Mouse (Mus musculus): Measurements from ENCODE around the gene Supt3. TPM values are rescaled to one million over a fixed set of nuclear protein-coding genes. Genes with fewer than 3 reads are reported as not detected.
A peak's percentile ranks its signal among the peaks of the same experiment; 100 is the strongest.

Gene Supt3
- total and polyA plus RNA-seq, 2 experiments from 2014 or later, result 3.2 to 24.5 TPM

DNA sequence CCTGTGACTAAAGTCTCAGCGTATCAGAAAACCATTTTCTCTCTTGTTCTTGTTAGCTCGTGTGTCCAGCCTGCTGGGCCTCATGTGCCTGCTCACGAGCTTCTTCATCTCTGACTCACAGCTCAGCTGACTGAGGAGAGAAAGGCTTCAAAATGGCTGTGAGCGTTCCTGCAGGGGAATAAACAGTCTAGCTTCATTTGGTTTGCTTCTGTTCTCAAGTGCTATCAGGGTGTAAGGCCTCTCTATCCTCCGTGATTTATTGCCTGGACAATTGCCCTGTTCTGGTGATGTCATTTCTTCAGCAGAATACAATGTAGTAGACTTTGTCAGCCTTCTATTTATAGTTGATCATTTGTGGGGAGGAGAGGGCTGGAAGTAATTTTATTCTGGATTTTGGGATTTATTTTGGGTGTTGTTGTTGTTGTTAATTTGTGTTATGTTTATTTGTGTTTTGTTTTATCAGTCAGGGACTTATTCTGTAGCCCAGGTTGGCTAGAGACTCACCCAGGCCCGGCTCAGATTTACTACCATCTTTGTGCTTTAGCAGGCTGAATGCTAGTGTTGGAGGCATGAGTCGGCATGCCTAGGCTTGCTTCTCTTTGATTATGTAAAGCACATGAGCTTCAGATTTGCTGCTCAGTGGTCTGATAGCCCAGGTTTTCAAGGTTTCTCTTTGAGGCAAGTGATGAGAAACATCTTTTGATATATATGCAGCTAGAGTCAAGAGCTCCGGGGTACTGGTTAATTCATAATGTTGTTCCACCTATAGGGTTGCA, 243.4 kb downstream of the Supt3 start:
- DNase-seq (no peak), ATAC-seq (no peak)
- 66% methylated on average over 8 of the region's 8 CpGs for WGBS
- Histone ChIP-seq H3K27me3 (ENCODE audit: insufficient read depth, low read length) (no peaks in the 10 kb centered on the region), H3K4me3 (ENCODE audit: low read depth, low read length) (no peak overlapping the region), H3K4me2 (ENCODE audit: low read depth) (no peak overlapping the region), H3K27ac (ENCODE audit: low read depth, low read length) (no peak overlapping the region), H3K9ac (no peak overlapping the region), H3K36me3 (ENCODE audit: insufficient read depth) (no peaks in the 10 kb centered on the region), H3K9me3 (ENCODE audit: low read length) (no peaks in the 10 kb centered on the region), H3K4me1 (ENCODE audit: insufficient read depth) (no peaks in the 10 kb centered on the region)
- no peak for TF ChIP-seq CTCF (IDR thresholded peaks at IDR 0.05; ENCODE audit: low read depth)

DNA sequence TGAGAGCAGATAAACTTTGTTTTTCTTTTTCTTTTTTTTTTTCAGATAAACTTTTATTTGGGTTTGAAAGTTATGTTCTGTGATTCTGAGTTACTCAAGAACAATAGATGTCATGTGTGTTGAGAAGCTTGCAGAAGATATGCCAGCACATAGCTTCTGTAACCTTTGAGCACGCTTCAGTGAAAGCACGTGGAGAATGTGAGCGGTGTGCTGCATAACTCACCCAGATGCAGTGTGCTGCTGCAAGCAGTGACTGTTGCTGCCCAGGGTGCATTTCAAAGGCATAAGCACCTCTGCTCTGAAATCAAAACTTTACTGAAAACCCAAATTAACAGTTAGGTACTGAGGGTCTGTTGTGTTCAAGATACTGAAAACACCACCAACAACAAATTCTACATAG, 251.5 kb downstream of the Supt3 start:
- ATAC-seq (no peak), DNase-seq (no peak)
- Histone ChIP-seq H3K4me1 (ENCODE audit: insufficient read depth) (no peaks in the 10 kb centered on the region), H3K4me2 (ENCODE audit: low read depth) (no peak overlapping the region), H3K9ac (no peak overlapping the region), H3K4me3 (ENCODE audit: low read depth, low read length) (no peak overlapping the region), H3K27ac (ENCODE audit: low read depth, low read length) (no peak overlapping the region), H3K27me3 (ENCODE audit: insufficient read depth, low read length) (no peaks in the 10 kb centered on the region), H3K36me3 (ENCODE audit: insufficient read depth) (no peaks in the 10 kb centered on the region), H3K9me3 (ENCODE audit: low read length) (no peaks in the 10 kb centered on the region)
- WGBS, result 80% methylated on average over 3 of the region's 3 CpGs
- no peak for TF ChIP-seq CTCF (IDR thresholded peaks at IDR 0.05; ENCODE audit: low read depth)

DNA sequence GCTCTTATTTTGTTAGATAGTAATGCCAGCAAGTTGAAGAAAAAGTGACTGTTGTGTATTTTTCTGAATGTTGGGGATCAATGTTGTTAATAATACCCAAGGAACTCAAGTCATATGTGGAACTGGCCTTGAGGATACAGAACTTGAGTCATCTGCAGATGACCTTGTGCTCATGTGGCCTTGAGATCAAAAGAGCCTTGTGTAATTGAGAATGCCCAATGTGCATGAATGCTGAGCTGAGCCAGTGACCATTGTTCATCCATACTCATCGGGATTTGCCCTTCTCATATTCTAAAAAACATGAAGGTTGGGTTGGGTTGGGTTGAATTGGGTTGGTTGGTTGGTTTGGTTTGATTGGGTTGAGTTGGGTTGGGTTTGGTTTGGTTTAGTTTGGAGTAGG, 252.2 kb downstream of the Supt3 start:
- no peaks in the 10 kb centered on the region for H3K36me3 ChIP-seq (ENCODE audit: insufficient read depth)
- ATAC-seq (no peak), DNase-seq (no peak)
- no peaks in the 10 kb centered on the region for H3K27me3 ChIP-seq (ENCODE audit: insufficient read depth, low read length)
- H3K9ac ChIP-seq, result no peak overlapping the region
- no peak for TF ChIP-seq CTCF (IDR thresholded peaks at IDR 0.05; ENCODE audit: low read depth)
- no peaks in the 10 kb centered on the region for H3K9me3 ChIP-seq (ENCODE audit: low read length)
- no peak overlapping the region for H3K27ac ChIP-seq (ENCODE audit: low read depth, low read length)
- WGBS, result 92% methylated on average over 1 of the region's 1 CpGs
- H3K4me1 ChIP-seq (ENCODE audit: insufficient read depth), result no peaks in the 10 kb centered on the region
- H3K4me3 ChIP-seq (ENCODE audit: low read depth, low read length), result no peak overlapping the region
- H3K4me2 ChIP-seq (ENCODE audit: low read depth), result no peak overlapping the region

DNA sequence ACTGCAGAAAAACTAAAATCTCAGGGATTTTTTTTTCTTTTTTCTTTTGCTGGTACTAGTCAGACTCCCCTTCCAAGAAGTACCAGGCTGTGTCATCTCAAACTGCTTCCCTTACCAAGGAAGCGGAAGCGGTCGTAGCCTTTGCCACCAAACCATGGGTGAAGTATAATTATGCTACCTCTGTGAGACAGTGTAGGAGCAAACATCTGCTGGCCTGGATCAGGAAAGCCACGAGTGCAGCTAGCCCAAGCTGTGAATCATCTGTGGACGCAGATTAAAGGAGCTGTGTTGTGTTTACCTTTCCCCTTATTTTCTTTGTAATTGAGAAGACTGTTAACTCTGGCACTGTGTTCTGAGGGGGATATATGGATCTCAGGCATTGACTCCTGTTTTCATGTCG, 255.3 kb downstream of the Supt3 start:
- Histone ChIP-seq H3K27ac (ENCODE audit: low read depth, low read length) (no peak overlapping the region), H3K4me2 (ENCODE audit: low read depth) (no peak overlapping the region), H3K27me3 (ENCODE audit: insufficient read depth, low read length) (no peaks in the 10 kb centered on the region), H3K4me3 (ENCODE audit: low read depth, low read length) (no peak overlapping the region), H3K4me1 (ENCODE audit: insufficient read depth) (no peaks in the 10 kb centered on the region), H3K9ac (no peak overlapping the region), H3K9me3 (ENCODE audit: low read length) (no peaks in the 10 kb centered on the region), H3K36me3 (ENCODE audit: insufficient read depth) (no peaks in the 10 kb centered on the region)
- ATAC-seq (no peak), DNase-seq (no peak)
- no peak for TF ChIP-seq CTCF (IDR thresholded peaks at IDR 0.05; ENCODE audit: low read depth)
- WGBS, result 75% methylated on average over 6 of the region's 6 CpGs

DNA sequence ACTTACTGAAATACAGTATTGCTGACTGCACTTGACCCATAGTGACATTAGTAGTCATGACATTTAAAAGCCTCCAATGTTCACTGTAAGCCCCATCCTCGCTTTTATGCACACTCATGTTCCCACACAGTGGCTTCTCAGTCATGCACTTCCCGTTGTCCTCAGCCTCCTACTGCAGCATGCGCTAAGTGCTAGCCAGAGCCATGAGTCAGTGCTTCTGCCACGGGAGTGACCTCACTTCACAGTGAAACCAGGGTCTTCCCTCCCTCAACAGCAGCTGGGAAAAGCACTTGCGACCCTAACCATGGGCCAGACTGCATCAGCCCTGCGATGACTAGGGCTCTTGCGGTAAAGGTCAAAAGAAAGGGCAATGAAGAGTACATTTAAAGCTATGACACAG, 256.7 kb downstream of the Supt3 start:
- ATAC-seq, result no peak
- WGBS, result 81% methylated on average over 7 of the region's 7 CpGs

DNA sequence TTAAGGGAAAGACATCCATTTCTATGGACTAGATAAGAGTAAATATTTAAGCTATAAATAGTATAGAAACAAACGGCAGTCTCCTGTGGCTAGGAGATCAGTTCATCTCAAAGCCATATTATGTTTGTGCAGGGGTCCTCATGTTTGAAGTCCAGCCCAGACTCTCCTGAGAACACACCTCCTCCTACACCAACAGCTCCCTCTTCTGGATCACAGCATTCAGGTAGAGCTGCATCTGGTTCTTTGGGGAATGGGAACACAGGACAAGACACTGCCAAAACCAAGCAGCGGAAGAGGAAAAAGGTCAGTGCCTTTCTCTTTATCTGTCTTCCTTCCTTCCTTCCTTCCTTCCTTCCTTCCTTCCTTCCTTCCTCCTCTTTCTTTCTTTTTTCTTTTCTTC, 264.1 kb downstream of the Supt3 start:
- H3K4me3 ChIP-seq (ENCODE audit: low read depth, low read length), result no peak overlapping the region
- no peak for TF ChIP-seq CTCF (IDR thresholded peaks at IDR 0.05; ENCODE audit: low read depth)
- H3K9ac ChIP-seq, result no peak overlapping the region
- ATAC-seq (no peak), DNase-seq (no peak)
- 87% methylated on average over 2 of the region's 2 CpGs for WGBS
- H3K4me1 ChIP-seq (ENCODE audit: insufficient read depth), result no peaks in the 10 kb centered on the region
- H3K4me2 ChIP-seq (ENCODE audit: low read depth), result no peak overlapping the region
- H3K9me3 ChIP-seq (ENCODE audit: low read length), result no peaks in the 10 kb centered on the region
- no peaks in the 10 kb centered on the region for H3K36me3 ChIP-seq (ENCODE audit: insufficient read depth)
- H3K27me3 ChIP-seq (ENCODE audit: insufficient read depth, low read length), result no peaks in the 10 kb centered on the region
- no peak overlapping the region for H3K27ac ChIP-seq (ENCODE audit: low read depth, low read length)

More for the DNA sequence above, 256.7 kb downstream of the Supt3 start:
- no peak overlapping the region for H3K9ac ChIP-seq
- H3K9me3 ChIP-seq (ENCODE audit: low read length), result no peaks in the 10 kb centered on the region
- TF ChIP-seq CTCF (IDR thresholded peaks at IDR 0.05; ENCODE audit: low read depth), result no peak
- no peaks in the 10 kb centered on the region for H3K36me3 ChIP-seq (ENCODE audit: insufficient read depth)
- H3K4me2 ChIP-seq (ENCODE audit: low read depth), result no peak overlapping the region
- H3K4me1 ChIP-seq (ENCODE audit: insufficient read depth), result no peaks in the 10 kb centered on the region
- H3K4me3 ChIP-seq (ENCODE audit: low read depth, low read length), result no peak overlapping the region
- H3K27ac ChIP-seq (ENCODE audit: low read depth, low read length), result no peak overlapping the region
- no peak for DNase-seq
- no peaks in the 10 kb centered on the region for H3K27me3 ChIP-seq (ENCODE audit: insufficient read depth, low read length)

DNA sequence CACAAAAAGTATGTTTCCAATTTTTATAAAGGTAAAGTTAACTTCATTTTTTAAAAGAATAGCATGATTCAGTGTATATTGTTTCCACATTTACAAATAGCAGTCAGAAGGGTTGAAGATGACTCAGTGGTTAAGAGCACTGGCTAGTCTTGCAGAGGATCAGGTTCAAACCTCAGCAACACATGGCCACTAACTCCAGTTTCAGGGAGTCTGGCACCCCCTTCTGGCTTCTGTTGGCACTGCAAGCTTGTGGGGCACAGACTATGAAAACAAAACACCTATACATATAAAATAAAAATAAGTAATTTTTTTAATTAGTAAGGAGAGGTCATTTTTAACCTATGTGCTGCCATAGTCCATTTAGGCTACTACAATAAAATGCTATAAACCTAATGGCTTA, 268.9 kb downstream of the Supt3 start:
- H3K27me3 ChIP-seq (ENCODE audit: insufficient read depth, low read length), result no peaks in the 10 kb centered on the region
- H3K4me3 ChIP-seq (ENCODE audit: low read depth, low read length), result no peak overlapping the region
- no peak overlapping the region for H3K9ac ChIP-seq
- DNase-seq (no peak), ATAC-seq (no peak)
- H3K36me3 ChIP-seq (ENCODE audit: insufficient read depth), result no peaks in the 10 kb centered on the region
- no peak overlapping the region for H3K4me2 ChIP-seq (ENCODE audit: low read depth)
- H3K27ac ChIP-seq (ENCODE audit: low read depth, low read length), result no peak overlapping the region
- TF ChIP-seq CTCF (IDR thresholded peaks at IDR 0.05; ENCODE audit: low read depth), result peak; percentile 44; the same call in 1 of the 2 replicates
- no peaks in the 10 kb centered on the region for H3K4me1 ChIP-seq (ENCODE audit: insufficient read depth)
- H3K9me3 ChIP-seq (ENCODE audit: low read length), result no peaks in the 10 kb centered on the region

Data from forebrain, postnatal 0 days (tissue).